17 mouse cellular contexts compared by ENCODE assay signal in genomic region chr2:145740729-145741128, GRCm38 (mm10).
"Had no signal": no experiment of that assay in that cellular context is flagged by ENCODE, and none has a peak within 500 bp of the region (broad histone marks: within the 10 kb centered on the region; RNA-seq: fewer than 3 reads in every experiment).

No protein-coding gene starts in this region.

- H3K4me2 ChIP-seq: lung, embryonic 14.5 days; midbrain, embryonic 15.5 days; neural tube, embryonic 13.5 days had no signal

- H3K4me1 ChIP-seq: midbrain, embryonic 10.5 days; midbrain, embryonic 15.5 days; neural tube, embryonic 13.5 days had no signal

- H3K36me3 ChIP-seq: limb, embryonic 10.5 days; midbrain, embryonic 10.5 days; midbrain, embryonic 15.5 days; neural tube, embryonic 13.5 days had no signal

- DNase-seq: kidney, adult 9 months; kidney, postnatal 36 days; lung, embryonic 14.5 days; right cerebral cortex, postnatal 14 days; thymus, adult 18-20 months; thymus, postnatal 14 days had no signal

- H3K27ac ChIP-seq: kidney, postnatal 0 days; layer of hippocampus, adult 2 months; left cerebral cortex, adult 2 months; limb, embryonic 10.5 days; liver, embryonic 14.5 days; midbrain, embryonic 10.5 days; midbrain, embryonic 15.5 days; neural tube, embryonic 13.5 days; stomach, postnatal 0 days had no signal

- H3K9me3 ChIP-seq: limb, embryonic 10.5 days; midbrain, embryonic 10.5 days; midbrain, embryonic 15.5 days; neural tube, embryonic 13.5 days had no signal

- H3K4me3 ChIP-seq: layer of hippocampus, adult 2 months; left cerebral cortex, adult 2 months; limb, embryonic 10.5 days; midbrain, embryonic 10.5 days; midbrain, embryonic 15.5 days; neural tube, embryonic 13.5 days had no signal

- ATAC-seq: inflammation-experienced regulatory T-cells, adult 6 months; intestine, postnatal 0 days; midbrain, embryonic 15.5 days had no signal

- H3K9ac ChIP-seq: liver, embryonic 14.5 days; lung, embryonic 14.5 days; midbrain, embryonic 15.5 days; neural tube, embryonic 13.5 days had no signal

- H3K27me3 ChIP-seq: neural tube, embryonic 13.5 days had no signal
